Mouse (Mus musculus) hindbrain, embryonic 12.5 days (tissue): ENCODE results near the gene Tmem51. TPM values are rescaled to one million over a fixed set of nuclear protein-coding genes. Genes with fewer than 3 reads are reported as not detected.

Experiments
- ATAC-seq: fragments of 200-750 bp; cut with Nextera tagmentation; 2 replicates; pipeline ENCODE4 v1.8.0; 2017; ENCODE audit warnings: moderate TSS enrichment; ENCODE audit not compliant: low FRiP score
- H3K27ac ChIP-seq: fragments of 300-500 bp; sonication (generic); 2 replicates; pipeline ENCODE4 v1.5.1; 2016; ENCODE audit warnings: mild to moderate bottlenecking
- H3K27me3 ChIP-seq: fragments of 300-500 bp; sonication (generic); 2 replicates; pipeline ENCODE4 v1.6.1; 2016; ENCODE audit warnings: mild to moderate bottlenecking
- H3K36me3 ChIP-seq: fragments of 300-500 bp; sonication (generic); 2 replicates; pipeline ENCODE4 v1.6.1; 2016; ENCODE audit warnings: mild to moderate bottlenecking
- H3K4me1 ChIP-seq: fragments of 300-500 bp; sonication (generic); 2 replicates; pipeline ENCODE4 v1.6.1; 2016
- H3K4me2 ChIP-seq: fragments of 300-500 bp; sonication (generic); replicated peaks from 2 replicates; pipeline ENCODE4 v1.6.1; 2016; ENCODE audit warnings: mild to moderate bottlenecking
- H3K4me3 ChIP-seq: fragments of 300-500 bp; sonication (generic); 2 replicates; pipeline ENCODE4 v1.5.1; 2016; ENCODE audit warnings: mild to moderate bottlenecking
- H3K9ac ChIP-seq: fragments of 300-500 bp; sonication (generic); 2 replicates; pipeline ENCODE4 v1.6.1; 2016; ENCODE audit warnings: mild to moderate bottlenecking, moderate library complexity
- H3K9me3 ChIP-seq: fragments of 300-500 bp; sonication (generic); replicated peaks from 2 replicates; pipeline ENCODE4 v1.6.1; 2016; ENCODE audit warnings: mild to moderate bottlenecking
- WGBS: fragments of 180-500 bp; shearing (Covaris S2); methylation state at CpG from one replicate; pipeline ENCODE4 v1.1.7; 2016; 5-methylcytosine and 5-hydroxymethylcytosine counted together
- polyA plus RNA-seq: library from polyadenylated mRNA; unstranded; fragments of >200 nt; fragmentation: Nextera tagmentation; extraction: Ambion mirVana; gene quantifications from 2 replicates; pipeline ENCODE4 v1.2.1, GENCODE M21; 2016

Gene Tmem51
- polyA plus RNA-seq, 1 experiment from 2014 or later = 8.7 TPM

- H3K4me3 ChIP-seq = no peak overlapping the region
- ATAC-seq = no peak
- WGBS = 75% methylated on average over 4 of the region's 4 CpGs
- H3K9ac ChIP-seq = no peak overlapping the region
- no peaks in the 10 kb centered on the region for H3K36me3 ChIP-seq
- no peaks in the 10 kb centered on the region for H3K9me3 ChIP-seq
- peaks cover 45% of the 10 kb centered on the region for H3K27me3 ChIP-seq
- H3K27ac ChIP-seq = no peak overlapping the region
- H3K4me1 ChIP-seq = peaks cover 19% of the 10 kb centered on the region
- H3K4me2 ChIP-seq = no peak overlapping the region
Measured at GRCm38 (mm10) chr4:142080487-142080767, 3.7 kb downstream of the Tmem51 start.

GRCm38 (mm10) chr4:142079629-142080486, 4.2 kb downstream of the Tmem51 start:
- Histone ChIP-seq H3K36me3 (no peaks in the 10 kb centered on the region), H3K27ac (no peak overlapping the region), H3K4me3 (no peak overlapping the region), H3K9ac (no peak overlapping the region), H3K9me3 (no peaks in the 10 kb centered on the region), H3K27me3 (peaks cover 39% of the 10 kb centered on the region), H3K4me1 (peaks cover 22% of the 10 kb centered on the region), H3K4me2 (no peak overlapping the region)
- WGBS = 78% methylated on average over 14 of the region's 14 CpGs
- no peak for ATAC-seq

- Histone ChIP-seq H3K9ac (no peak overlapping the region), H3K4me3 (no peak overlapping the region), H3K9me3 (no peaks in the 10 kb centered on the region), H3K27me3 (peaks cover 21% of the 10 kb centered on the region), H3K4me1 (peaks cover 13% of the 10 kb centered on the region), H3K27ac (no peak overlapping the region), H3K4me2 (no peak overlapping the region), H3K36me3 (no peaks in the 10 kb centered on the region)
- no peak for ATAC-seq
- 54% methylated on average over 18 of the region's 18 CpGs for WGBS
Measured at GRCm38 (mm10) chr4:142077572-142078271, 6.4 kb downstream of the Tmem51 start.

- Histone ChIP-seq H3K9ac (no peak overlapping the region), H3K4me3 (no peak overlapping the region), H3K27me3 (peaks cover 15% of the 10 kb centered on the region), H3K36me3 (no peaks in the 10 kb centered on the region), H3K4me1 (peaks cover 13% of the 10 kb centered on the region), H3K4me2 (no peak overlapping the region), H3K27ac (no peak overlapping the region), H3K9me3 (no peaks in the 10 kb centered on the region)
- 50% methylated on average over 1 of the region's 1 CpGs for WGBS
- ATAC-seq = no peak
Measured at GRCm38 (mm10) chr4:142076883-142077282, 7.2 kb downstream of the Tmem51 start.

- H3K36me3 ChIP-seq = no peaks in the 10 kb centered on the region
- H3K4me1 ChIP-seq = peaks cover 8% of the 10 kb centered on the region; the same call in 1 of the 2 replicates
- no peaks in the 10 kb centered on the region for H3K9me3 ChIP-seq
- WGBS = 88% methylated on average over 11 of the region's 11 CpGs
- no peak overlapping the region for H3K4me3 ChIP-seq
- ATAC-seq = no peak
- H3K9ac ChIP-seq = no peak overlapping the region
- no peak overlapping the region for H3K4me2 ChIP-seq
- peaks cover 16% of the 10 kb centered on the region for H3K27me3 ChIP-seq
- H3K27ac ChIP-seq = no peak overlapping the region
Measured at GRCm38 (mm10) chr4:142075931-142076330, 8.2 kb downstream of the Tmem51 start.

- no peak overlapping the region for H3K9ac ChIP-seq
- peaks cover 16% of the 10 kb centered on the region for H3K4me1 ChIP-seq
- no peak for ATAC-seq
- no peak overlapping the region for H3K4me3 ChIP-seq
- no peak overlapping the region for H3K4me2 ChIP-seq
- H3K27ac ChIP-seq = no peak overlapping the region
- no peaks in the 10 kb centered on the region for H3K36me3 ChIP-seq
- 57% methylated on average over 13 of the region's 13 CpGs for WGBS
- peaks cover 23% of the 10 kb centered on the region for H3K27me3 ChIP-seq
- no peaks in the 10 kb centered on the region for H3K9me3 ChIP-seq
Measured at GRCm38 (mm10) chr4:142074060-142074732, 9.9 kb downstream of the Tmem51 start.

- H3K4me2 ChIP-seq = no peak overlapping the region
- H3K27ac ChIP-seq = no peak overlapping the region
- ATAC-seq = no peak
- H3K4me1 ChIP-seq = peaks cover 24% of the 10 kb centered on the region
- H3K27me3 ChIP-seq = peaks cover 27% of the 10 kb centered on the region
- no peak overlapping the region for H3K9ac ChIP-seq
- no peaks in the 10 kb centered on the region for H3K9me3 ChIP-seq
- no peaks in the 10 kb centered on the region for H3K36me3 ChIP-seq
- no peak overlapping the region for H3K4me3 ChIP-seq
- WGBS = 10% methylated on average over 18 of the region's 18 CpGs
Measured at GRCm38 (mm10) chr4:142071243-142071991, 12.7 kb downstream of the Tmem51 start.

GRCm38 (mm10) chr4:142070840-142071239, 13.3 kb downstream of the Tmem51 start:
- H3K9me3 ChIP-seq = no peaks in the 10 kb centered on the region
- WGBS = 4% methylated on average over 8 of the region's 8 CpGs
- no peak overlapping the region for H3K9ac ChIP-seq
- no peak overlapping the region for H3K4me2 ChIP-seq
- H3K4me1 ChIP-seq = peaks cover 26% of the 10 kb centered on the region
- no peak overlapping the region for H3K4me3 ChIP-seq
- ATAC-seq = no peak
- H3K27ac ChIP-seq = no peak overlapping the region
- H3K27me3 ChIP-seq = peaks cover 27% of the 10 kb centered on the region
- H3K36me3 ChIP-seq = no peaks in the 10 kb centered on the region

- H3K27ac ChIP-seq = no peak overlapping the region
- peaks cover 23% of the 10 kb centered on the region for H3K4me1 ChIP-seq
- H3K4me2 ChIP-seq = no peak overlapping the region
- peaks cover 34% of the 10 kb centered on the region for H3K27me3 ChIP-seq
- H3K36me3 ChIP-seq = no peaks in the 10 kb centered on the region
- ATAC-seq = no peak
- 26% methylated on average over 18 of the region's 18 CpGs for WGBS
- no peak overlapping the region for H3K9ac ChIP-seq
- no peaks in the 10 kb centered on the region for H3K9me3 ChIP-seq
- H3K4me3 ChIP-seq = no peak overlapping the region
Measured at GRCm38 (mm10) chr4:142068899-142069812, 14.9 kb downstream of the Tmem51 start.

- no peak for ATAC-seq
- Histone ChIP-seq H3K27me3 (peaks cover 28% of the 10 kb centered on the region), H3K36me3 (no peaks in the 10 kb centered on the region), H3K4me1 (peaks cover 23% of the 10 kb centered on the region), H3K9me3 (no peaks in the 10 kb centered on the region), H3K27ac (no peak overlapping the region), H3K4me2 (no peak overlapping the region), H3K9ac (no peak overlapping the region), H3K4me3 (no peak overlapping the region)
- 42% methylated on average over 4 of the region's 4 CpGs for WGBS
Measured at GRCm38 (mm10) chr4:142066576-142066975, 17.5 kb downstream of the Tmem51 start.

- no peaks in the 10 kb centered on the region for H3K36me3 ChIP-seq
- peaks cover 23% of the 10 kb centered on the region for H3K4me1 ChIP-seq
- H3K4me2 ChIP-seq = no peak overlapping the region
- H3K4me3 ChIP-seq = no peak overlapping the region
- no peak for ATAC-seq
- no peak overlapping the region for H3K27ac ChIP-seq
- H3K27me3 ChIP-seq = peaks cover 22% of the 10 kb centered on the region
- no peaks in the 10 kb centered on the region for H3K9me3 ChIP-seq
- H3K9ac ChIP-seq = no peak overlapping the region
- WGBS = 73% methylated on average over 6 of the region's 6 CpGs
Measured at GRCm38 (mm10) chr4:142065835-142066234, 18.3 kb downstream of the Tmem51 start.
